Mouse (Mus musculus): Measurements from ENCODE around the gene Adgrv1.
"Not testable (repeated sequence)": the region's sequence is repeated elsewhere in the genome, so short reads cannot be mapped to it uniquely, and the experiment has no call there.

Gene Adgrv1

DNA sequence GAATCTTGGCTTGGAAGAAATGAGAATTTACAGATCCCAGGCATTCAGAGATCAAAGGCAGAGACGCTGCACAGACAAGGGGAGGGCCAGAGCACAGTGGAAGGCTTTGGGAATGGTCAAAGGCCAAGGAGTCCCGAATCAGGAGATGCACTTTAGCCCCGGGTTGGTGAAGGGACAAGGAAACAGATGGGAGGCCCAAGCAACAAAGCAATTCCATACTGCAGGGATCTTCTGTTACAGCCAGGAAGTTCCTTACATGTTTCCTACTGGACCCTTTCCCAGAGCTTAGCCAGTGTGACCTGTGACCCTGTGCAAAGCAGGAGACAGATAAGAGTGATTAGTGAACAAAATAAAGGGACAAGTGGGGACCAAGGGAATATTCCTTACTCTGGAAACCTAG is 300.9 kb downstream of the Adgrv1 start:
- no peak for DNase-seq (ENCODE audit: low read depth)

DNA sequence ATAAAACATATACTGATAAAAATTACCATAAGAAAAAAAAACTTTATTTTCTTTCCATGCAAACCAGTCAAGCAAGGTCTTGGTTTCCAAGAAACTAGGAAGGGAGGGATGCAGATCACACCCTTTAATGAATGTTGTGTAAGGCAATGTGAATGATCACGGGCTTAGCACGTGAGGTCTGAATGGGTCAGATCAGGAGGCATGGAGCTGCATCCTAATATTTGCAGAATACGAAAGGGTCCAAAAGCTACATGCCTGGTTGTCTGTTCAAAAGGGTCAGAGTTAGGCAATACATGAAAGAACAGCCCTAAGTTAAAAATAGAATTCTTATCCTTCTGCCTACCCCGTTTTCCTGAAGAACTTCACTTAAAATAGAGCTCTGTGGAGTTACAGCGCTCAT is 303.2 kb downstream of the Adgrv1 start:
- DNase-seq (ENCODE audit: low read depth): no peak

DNA sequence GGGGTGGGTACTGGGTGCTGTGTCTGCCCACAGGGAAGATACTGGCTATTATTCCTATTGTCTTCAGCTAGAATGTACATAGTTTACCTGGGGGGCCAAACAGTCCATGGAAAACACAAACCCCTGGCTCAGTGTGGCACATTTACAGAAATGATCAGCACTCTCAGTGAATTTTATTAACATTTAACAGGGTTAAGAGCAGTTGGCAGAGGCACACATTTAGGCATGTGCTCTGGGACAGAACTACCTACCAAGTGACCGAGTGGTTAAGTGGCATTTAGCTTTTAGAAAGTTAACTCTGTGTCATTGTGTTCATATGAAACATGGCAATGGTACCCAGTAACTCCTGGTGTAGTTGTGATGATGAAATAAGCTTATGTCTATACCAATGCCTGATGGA is 304.8 kb downstream of the Adgrv1 start:
- DNase-seq (ENCODE audit: low read depth): no peak

DNA sequence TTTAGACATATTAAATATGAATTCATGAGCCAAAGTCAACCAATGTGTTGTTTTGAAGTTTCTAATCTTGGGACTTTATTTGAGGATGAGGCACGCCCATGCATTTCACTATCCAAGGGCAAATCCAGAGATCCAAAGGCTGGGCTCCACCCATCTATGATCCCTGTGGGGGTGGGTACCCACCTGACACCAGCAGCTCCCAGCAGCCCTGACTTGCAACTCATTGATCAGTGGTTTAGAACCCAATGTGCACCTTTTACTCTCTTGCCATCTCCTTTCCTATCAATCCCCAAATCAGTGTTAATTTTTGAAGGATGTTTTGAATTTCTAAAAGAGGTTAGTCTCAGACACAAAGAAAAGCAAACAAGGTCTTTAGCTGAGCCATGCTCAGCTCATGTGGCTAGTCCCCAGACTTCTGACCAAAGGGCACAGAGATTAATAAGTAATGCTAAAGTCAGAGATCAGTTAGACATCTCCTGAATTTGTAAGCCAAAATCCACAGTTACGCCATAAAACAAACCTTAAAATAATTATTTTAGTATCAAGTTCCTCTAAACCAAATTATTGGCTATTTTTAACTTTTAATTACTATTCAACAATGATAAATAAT is 307.2 kb downstream of the Adgrv1 start:
- DNase-seq (ENCODE audit: low read depth): no peak

DNA sequence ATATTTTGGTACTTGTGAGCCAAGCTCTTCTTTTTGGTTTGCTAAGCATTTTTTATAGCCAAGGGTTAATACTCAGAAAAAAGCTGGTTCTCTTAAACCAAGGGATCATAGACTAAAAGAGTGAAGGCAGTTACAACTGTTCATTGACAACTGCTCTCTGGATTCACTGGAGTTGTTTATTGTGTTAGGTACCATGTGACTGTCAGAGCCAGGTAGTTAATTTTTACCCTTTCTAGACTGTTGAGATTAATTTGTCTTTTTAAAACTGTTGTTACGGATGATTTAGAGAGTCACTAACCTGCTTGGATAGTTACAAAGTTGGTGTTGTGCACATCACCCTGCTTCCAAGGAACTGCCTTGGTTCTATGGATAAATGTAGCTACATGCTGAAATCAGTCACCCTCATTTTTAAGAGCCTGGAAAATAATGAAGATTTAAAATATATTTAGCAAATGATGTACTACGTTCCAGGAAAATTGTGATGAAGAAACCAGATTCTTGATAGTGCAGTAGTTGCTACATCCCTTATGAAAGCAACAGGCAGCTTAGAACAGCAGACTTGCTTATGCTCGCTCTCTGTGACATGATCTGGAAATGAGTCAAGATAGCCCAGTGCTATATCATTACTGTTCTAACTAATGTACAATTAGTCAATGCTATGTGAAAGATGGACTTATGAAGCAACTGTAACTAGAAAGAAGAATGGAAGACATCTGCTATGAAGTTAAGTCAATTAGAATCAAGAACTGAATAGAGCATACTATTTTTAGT is 309.2 kb downstream of the Adgrv1 start:
- DNase-seq (ENCODE audit: low read depth): no peak

DNA sequence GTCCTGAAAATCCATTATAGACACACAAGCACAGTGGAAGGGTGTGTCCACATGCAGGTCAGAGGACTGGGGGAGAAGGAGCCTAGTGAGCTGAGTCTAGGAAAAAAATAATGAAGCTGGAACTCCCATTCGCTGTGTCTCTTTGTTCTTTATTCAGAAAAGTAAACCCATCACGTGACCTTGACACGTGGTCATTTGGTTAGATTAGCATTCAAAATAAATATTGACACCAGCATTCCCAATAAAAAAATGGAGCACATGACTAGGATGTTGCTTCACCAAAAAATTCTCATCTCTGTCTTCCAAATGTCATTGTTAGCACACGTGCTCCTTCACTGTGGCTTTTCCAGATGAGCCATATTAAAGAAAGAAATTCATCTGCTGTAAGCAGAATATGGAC is 316.4 kb downstream of the Adgrv1 start:
- DNase-seq (ENCODE audit: low read depth): no peak

DNA sequence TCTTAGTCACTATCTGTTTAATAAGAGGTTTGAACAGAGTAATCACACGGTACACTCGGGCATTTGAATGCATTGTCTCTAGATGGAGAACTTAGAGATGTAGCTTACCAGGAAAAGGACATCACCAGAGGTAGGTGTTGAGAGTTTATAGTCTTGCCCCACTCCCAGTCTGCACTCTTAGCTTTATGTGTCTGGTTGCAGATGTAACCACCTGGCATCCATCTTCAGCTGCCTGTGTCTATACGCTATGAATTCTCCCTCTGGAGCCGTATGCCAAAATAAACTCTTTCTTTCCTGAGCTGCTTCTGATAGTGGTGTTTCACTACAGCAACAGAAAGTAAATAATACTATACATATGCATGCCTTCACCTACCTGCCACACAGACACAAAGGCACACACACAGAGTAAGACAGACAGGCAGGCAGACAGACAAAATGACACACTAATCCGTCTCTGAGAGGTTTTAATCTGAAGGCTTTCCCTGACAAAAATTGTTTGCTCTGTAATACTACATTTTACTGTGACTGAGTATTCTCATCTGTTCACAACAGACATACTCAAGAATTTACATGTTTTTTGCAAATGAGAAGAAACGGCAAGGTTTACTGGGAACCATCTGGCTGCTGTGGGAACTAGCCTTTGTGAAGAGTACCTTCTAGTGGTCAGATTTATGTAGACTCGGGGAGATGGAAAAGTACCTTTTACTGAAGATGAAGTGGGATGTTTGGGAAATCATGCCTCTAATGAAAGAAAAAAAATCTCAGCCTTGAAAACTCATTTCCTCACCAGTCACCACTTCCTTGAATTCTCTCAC is 318.4 kb downstream of the Adgrv1 start:
- peak; percentile 59 for DNase-seq (ENCODE audit: low read depth)

DNA sequence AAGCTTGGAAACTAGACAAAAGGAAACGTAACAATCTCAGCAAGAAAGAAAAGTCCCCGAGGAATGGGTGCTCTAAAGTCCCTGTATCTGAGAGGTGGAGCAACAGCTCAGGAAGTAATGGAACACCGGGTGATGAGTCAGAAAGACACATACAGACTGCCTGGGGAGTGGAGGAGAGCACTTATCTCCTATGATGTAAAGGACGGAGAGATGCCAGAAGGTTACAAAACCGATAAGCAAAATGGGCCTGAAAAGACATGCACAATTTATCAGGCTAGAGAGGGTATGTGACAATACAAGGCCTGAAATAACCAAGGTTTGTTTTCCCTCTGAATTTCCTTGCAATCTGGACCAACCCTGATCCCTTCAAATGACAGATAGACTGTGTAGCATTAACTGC is 320.8 kb downstream of the Adgrv1 start:
- no peak for DNase-seq (ENCODE audit: low read depth)

DNA sequence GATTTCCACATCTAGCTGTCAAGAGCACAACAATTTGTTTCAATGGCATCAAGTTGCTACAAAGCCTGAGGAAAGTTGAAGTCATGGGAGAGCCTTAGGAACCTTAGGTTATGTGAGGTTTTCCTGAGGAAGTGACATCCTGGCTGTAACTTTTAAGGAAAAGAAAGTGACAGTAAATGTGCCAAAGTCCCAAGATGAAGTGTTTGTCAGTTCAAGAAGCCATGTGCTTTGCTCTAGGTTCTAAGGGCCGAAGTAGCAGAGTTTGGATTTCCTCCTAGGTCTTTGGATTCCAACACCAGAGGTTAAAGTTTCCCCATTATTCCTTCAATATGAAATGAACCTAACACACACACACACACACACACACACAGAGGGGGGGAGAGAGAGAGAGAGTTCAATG is 332.1 kb downstream of the Adgrv1 start:
- DNase-seq (ENCODE audit: low read depth): no peak

DNA sequence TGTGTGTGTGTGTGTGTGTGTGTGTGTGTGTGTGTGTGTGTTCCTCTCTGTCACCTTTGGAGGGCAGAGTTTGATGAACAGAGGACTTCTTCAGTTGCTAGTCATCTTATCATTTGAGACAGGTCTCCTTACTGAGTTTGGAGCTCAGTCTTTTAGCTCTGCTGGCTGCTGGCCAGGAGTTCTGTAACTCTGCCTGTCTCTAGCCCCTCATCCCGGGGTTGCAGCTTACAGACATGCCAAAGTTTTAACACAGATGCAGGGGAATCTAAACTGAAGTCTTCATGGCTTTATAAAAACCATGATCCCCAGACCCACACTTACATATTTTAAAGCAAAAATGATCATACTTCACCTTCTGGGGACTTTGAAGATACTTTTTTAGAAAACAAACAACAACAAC is 338.8 kb downstream of the Adgrv1 start:
- no peak for DNase-seq (ENCODE audit: low read depth)

DNA sequence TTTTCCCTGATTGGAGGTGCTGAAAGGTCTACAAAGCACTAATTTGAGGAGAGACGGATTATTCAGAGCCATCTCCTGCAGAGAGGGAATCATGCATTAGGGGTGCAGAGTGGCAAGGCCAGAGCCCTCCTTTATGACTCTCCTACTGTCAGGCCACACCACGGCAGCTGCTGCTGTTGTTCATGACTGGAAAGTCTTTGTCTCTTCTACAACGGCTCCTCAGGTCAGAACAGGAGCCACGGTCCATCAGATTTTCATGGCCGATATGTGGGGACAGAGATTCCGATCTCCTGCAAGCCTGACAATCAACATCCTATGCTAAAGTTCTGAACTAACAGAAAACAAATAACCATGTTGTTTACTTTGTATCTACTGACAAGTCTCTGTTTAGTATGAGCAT is 350.8 kb downstream of the Adgrv1 start:
- no peak for DNase-seq (ENCODE audit: low read depth)

DNA sequence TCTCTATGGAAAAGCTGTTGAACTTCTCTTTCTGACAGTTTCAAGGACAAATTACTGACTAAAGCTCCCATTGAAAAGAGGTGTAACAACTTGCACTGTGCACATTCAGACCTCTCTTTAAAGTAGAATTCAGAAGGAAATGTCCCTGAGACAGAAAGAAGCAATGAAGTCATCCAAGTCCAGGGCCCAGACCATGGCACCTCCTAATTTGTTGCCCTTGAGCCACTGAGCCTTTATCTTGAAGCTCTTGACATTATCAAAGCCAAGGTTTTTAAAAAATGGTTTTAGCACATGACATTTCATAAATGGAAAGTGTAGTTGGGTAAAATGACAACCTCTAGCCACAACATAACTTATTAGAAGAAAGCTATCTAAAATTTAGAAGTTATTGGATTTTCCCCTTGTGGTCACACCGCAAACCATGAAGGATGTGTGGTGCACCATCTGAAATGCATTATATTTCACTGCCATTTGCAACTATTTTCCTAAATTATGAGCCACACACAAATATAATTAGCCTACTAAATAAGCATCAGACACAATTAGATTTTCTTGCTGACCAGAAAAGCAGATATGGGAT is 352.2 kb downstream of the Adgrv1 start:
- DNase-seq (ENCODE audit: low read depth): no peak

DNA sequence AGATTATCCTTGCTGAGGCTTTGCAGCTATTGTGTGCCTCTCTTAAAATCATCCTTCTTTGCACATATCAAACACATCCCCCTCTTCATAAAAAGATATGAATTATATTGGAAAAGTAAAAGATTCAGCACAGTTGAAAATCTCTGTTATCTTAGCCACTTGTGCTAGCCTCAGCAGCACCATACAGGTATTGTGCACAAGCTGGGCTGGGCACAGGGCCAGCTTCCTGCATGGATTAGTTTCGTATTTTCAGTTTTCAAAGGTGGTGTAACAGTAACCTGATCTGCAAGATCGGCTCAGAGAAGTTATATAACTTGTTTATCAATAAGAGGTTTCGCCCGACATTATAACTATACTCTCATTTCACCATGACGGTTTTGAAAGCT is 353.6 kb downstream of the Adgrv1 start:
- no peak for DNase-seq (ENCODE audit: low read depth)

DNA sequence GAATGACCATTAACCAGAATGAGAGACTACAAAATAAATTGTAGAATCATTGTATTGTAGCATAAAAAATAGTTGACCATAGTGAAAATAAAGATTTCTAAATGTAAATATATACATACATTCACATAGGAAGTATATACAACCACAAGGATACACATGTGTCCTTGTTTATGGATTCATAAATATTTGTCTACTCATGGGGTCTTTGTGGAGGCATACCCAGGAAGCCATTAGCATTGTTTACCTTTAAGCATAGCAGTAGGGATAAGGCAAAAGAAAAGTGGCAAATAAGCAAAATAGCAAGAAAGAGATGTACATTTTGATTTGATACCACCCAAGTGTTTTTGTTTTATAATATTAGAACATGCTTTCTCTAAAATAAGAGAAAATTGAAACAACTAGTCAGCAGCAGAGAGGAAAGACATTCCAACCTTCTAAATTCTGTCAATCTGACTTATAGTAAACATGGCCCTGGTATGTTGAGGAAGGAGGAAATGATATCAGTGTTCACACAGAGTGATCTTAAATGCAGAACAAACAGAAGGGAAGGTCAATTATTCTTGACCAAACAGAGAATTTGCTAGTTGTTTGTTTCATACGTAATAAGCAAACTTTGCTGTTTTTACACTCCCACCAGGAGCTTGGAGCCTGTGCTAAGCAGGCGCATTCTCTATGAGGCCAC is 354.1 kb downstream of the Adgrv1 start:
- no peak for DNase-seq (ENCODE audit: low read depth)

DNA sequence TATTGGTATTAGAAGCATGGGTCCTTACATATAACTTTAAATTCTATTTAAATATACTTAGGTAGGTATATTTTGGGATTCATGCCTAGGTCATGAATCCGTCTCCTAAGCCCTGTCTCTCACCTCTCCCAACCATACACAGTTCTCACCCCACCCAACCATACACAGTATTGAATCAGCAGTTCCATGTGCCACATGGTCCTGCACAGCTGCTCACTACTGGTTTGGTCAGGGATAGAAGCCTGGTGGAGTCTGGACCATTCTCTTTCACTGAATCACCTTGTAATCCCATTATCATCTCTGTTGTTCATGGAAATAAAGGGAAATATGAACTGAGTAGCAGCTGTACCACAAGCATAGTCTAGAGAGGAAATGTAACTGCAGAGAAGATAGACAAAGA is 359.1 kb downstream of the Adgrv1 start:
- DNase-seq (ENCODE audit: low read depth): no peak

DNA sequence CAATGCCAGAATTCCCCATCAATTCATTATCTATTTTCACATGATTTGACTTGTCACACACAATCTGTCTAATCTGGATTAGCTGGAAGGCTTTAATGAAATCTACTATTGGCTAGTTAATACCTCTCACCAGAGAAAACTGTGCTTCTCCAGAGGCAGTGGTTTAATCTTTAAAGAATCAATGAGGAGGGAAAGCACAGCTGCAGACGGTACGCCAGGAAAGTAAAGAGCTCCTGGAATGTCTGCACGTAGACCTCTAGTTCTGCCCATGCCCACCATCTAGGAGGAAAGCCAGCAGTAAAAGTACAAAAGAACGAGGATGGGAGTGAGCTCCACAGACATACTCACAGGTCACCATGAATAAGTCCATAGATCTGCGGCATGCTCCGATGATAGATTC is 362.6 kb downstream of the Adgrv1 start:
- DNase-seq (ENCODE audit: low read depth): no peak

DNA sequence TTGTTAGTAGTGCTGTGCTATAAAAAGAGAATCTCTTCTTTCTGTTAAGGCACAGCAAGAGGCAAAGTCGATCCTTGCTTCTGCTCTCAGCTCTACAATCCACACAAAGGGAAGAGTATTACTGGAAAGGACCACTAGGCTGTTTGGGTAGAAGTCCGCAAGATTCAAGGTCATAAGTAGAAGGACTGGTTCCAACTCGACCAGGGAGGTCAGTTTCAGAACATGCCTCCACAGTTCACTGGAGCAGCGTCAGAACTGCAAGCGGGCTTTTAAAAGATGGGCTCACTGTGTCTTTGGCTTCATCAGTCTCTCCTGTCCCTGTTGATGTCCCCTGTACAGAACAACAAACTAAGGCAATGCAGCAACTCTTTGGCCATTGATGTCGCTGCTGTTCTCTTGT is 363.9 kb downstream of the Adgrv1 start:
- no peak for DNase-seq (ENCODE audit: low read depth)

DNA sequence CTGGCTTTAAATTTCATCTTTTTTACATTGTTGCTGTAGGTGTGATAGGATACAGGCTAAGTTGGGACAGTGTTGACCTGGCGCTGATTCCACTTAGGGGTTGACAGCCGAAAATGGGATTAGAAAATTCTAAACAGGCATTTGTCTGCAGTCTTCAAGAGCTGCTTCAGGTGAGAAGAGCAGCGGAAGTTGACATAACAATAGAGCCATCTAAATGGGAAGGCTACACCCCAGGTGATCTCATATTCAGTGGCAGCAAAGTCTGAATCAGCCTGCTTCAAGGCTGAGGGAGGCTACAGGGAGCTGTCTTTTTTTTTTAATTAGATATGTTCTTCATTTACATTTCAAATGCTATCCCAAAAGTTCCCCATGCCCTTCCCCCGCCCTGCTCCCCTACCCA is 365.5 kb downstream of the Adgrv1 start:
- DNase-seq (ENCODE audit: low read depth): not testable (repeated sequence)

DNA sequence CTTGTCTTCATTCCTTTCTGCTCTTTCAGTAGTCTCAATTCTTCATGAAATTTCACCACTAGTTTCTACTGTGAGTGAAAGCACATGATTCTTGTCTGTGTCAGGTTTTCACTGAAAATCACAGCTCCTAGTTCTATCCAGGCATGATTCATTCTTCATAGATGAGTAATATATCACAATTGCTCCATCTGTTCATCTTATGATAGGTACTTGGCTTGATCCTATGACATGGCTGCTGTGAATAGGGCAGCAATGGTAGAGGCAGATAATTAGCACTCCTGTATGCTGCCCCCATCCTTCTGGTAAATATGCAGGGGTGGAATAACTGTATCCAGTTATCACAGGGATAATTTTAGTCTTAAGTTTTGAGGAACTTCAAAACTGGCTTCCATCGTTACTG is 368.5 kb downstream of the Adgrv1 start:
- DNase-seq (ENCODE audit: low read depth): no peak

DNA sequence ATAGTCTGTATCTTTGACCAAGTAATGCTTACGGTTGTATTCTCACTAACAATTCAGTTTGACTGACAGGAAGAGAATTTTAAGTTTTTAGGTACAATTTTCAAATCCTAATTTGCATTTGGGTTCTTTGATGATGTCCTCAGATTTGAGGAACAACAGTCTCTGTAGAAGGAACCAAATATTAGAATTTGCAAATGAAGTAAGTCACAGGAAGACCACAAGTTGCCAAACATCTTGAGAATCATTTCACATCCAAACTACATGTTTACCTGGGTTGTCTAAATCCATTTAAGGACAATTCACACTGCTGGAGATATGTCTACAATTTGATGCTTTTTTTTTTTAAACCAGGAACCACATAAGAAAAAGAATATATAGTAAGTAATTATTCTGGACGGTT is 391.8 kb downstream of the Adgrv1 start:
- DNase-seq (ENCODE audit: low read depth): no peak

DNA sequence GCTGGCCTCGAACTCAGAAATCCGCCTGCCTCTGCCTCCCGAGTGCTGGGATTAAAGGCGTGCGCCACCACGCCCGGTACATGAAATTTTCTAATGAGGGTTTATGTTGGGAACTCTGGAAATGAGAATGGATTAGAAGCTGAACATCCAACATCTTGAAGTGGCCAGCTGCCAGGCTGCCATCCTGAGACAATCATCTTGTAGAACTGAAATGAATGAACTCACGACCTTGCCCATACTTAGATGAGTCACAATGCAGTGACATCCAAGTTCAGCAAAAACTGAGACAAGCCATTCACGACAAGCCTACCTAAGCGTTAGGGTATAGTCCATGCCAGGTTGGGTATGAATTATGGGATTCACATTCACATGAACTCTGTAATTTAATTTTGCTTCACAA is 393.1 kb downstream of the Adgrv1 start:
- no peak for DNase-seq (ENCODE audit: low read depth)

DNA sequence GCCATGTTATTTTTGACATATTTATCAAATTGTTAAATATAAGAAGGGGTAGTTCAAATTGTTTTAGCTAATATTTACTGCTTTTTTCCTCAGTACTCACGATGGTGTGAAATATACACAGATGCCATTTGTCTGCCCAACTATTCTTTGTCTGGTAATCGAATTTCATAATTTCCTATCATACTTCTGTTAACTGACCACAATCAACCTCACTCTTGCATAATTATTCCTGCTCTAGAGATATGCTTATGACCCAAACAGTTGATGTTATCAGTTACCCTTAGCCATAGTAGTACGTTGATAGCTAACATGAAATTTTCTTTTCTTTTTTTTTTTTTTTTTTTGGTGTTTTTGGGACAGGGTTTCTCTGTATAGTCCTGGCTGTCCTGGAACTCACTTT is 393.5 kb downstream of the Adgrv1 start:
- DNase-seq (ENCODE audit: low read depth): no peak

All from NIH3T3 (cell line).